Mouse (Mus musculus) embryo, embryonic 11.5 days (tissue): Measurements from ENCODE around the gene Rnpepl1.
"Not testable (repeated sequence)": the region's sequence is repeated elsewhere in the genome, so short reads cannot be mapped to it uniquely, and the experiment has no call there.

ENCODE experiments used
- DNase-seq: peaks from one replicate; pipeline ENCODE4 v3.0.0-alpha.2; 2012; ENCODE audit warnings: low read depth, low spot score

The Rnpepl1 gene

DNA sequence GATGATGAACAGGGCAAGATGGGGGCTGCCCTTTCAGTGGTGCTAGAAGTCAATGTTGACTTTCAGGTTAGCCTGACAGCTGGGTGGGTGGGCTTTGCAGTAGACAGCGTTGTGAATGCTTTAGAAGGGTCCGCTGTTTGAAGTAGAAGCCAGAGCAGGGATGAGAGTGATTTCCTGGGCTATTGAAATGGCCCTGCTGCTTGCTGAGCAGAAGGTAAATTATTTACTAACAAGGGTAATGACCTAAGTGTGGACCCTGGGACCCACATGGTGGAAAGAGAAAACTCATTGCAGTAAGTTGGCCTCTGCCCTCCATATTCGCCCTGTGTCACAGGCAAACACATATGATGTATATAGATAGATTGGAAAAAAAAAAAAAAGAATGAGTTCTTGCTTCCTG, 25.9 kb downstream of the Rnpepl1 start:
- no peak for DNase-seq

DNA sequence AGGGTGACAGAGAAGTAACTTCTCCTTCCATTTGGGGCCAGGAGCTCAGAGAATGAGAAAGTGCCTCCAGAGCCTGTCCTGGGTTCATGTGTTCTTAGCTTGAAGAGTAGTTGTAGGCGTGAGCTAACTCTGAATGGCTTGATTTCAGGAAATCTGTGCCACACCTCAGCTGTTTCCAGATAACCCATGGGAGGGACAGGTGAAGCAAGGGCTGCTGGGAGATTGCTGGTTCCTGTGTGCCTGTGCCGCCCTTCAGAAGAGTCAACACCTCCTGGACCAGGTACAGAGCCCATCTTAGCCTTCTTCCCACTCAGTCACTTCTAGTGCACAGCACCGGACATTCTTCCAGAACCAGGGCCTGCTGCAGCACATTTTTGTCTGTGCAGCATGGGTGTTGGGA, 27.2 kb downstream of the Rnpepl1 start:
- no peak for DNase-seq

DNA sequence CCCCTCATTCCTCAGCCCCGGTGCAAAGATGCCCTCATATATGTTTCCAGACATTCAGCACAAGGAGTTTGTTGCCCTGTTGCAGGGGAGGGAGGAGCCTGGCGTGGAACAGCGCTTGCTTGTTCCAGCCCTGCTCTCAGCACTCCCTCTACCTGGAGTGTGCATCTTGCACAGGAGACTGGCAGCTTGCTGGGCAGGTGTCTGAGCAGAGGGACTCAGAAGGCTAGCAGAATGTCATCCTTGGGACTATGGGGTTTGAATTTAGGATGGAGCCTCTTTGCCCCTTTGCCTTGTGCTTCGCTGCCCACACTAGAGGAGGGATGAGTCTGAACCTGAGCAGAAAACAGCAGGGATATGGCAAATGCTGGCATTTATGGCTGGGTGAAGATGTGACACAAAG, 29.2 kb downstream of the Rnpepl1 start:
- no peak for DNase-seq

DNA sequence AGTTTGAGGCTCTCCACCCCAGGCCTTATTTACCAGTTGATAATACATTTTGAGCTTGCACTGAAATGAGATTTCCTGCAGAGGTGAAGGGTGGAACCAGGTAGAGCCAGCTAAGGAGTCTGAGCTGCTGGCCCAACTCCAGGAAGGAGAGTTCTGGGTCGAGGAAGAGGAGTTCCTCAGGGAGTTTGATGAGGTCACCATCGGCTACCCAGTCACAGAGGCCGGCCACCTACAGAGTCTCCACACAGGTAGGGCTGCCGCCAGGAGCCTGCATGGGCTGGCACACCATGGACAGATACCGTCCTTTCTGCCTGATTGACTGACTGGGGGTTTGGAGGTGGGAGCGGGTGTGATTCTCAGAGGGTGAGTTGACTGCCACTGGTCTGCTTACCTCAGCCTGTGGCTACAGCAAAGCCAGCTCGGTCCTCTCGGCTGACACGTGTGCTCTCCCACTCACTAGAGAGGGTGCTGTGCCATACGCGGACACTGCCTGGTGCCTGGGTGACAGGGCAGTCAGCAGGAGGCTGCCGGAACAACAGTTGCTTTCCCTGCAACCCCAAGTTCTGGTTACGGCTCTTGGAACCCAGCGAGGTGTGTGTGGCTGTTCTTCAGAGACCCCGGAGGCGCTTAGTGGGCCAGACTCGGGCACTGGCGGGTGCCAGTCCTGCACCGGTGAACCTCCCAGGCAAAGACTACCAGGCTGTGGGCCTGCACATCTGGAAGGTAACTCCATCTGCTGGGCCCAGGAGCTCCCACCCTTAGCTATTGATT, 32.8 kb downstream of the Rnpepl1 start:
- DNase-seq: no peak

DNA sequence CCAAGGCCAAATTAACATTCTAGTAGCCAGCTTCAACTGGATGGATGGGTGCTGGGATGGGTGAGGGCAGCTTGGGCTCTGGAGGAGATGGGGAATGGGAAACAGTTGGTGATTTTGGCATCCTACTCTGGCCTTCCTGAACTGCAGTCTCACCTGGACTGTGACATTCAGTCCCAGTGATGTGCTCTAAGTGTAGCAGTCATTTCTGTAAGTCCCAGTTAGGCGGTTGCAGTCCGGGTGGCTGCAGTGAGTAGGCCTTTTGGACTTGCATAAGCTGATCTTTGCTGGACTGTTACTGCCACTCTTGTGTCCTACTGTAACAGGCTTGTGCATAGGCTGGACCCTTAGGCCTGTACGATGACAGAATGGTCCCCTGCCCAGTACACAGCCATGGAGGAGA, 37.4 kb downstream of the Rnpepl1 start:
- DNase-seq: no peak

DNA sequence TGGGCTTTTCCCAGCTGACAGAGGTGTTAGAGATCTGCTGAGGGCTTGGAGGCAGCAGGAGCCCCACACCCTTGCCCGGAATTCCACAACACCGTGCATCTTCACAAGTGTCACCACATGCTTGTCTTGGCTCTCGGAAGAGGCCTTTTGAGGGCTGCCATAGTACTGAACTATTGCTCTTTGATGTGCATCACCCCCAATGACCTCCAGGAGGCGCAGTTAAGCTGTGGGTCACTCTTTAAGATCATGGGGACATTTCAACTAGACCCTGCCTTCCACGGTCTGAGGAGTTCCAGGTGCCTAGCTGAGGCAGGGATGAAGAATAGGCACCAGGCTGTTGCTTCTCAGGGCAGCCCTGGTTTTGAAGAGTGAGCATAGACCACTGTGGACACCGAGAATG, 38.8 kb downstream of the Rnpepl1 start:
- no peak for DNase-seq

DNA sequence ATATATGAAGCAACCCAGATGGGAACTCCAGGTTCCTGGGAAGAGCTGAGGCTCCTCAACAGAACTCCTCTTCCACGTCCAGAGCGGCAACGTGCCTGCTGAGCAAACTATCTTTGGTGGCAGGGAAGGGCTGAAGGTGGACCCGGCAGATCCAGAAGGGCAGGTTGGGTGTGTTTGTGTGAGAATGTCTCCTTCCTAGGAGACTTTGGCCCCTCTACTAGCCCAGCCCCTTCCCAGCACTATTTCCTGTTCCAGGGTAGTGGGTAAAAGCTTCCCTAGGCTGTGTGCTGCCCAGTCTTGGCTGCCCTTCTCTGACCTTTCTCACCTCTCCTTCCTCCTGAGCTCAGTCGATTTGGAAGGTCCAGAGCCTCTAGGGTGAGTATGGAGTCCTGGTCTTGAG, 40.0 kb downstream of the Rnpepl1 start, which contains the start of gene Gpr35:
TSS of gene Gpr35 (plus strand) at position 259 of the 400 bp plus-strand sequence.
- DNase-seq: no peak

DNA sequence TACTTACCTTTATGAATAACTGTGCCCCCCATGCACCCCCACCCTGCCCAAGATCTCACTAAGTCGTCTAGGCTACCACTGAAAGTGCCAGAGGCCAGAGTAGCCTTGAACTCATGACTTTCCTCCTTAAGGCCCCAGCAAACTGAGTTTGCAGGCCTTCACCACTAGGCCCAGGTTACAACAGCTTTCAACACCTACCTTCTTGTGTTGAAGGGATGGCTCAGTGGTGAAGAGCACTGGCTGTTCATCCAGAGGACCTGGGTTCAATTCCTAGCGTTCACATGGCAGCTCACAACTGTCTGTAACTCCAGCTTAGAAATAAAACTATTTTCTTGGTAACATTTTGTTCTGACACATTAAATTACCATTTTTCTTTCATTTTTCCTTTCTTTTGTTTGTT, 43.1 kb downstream of the Rnpepl1 start:
- DNase-seq: no peak

DNA sequence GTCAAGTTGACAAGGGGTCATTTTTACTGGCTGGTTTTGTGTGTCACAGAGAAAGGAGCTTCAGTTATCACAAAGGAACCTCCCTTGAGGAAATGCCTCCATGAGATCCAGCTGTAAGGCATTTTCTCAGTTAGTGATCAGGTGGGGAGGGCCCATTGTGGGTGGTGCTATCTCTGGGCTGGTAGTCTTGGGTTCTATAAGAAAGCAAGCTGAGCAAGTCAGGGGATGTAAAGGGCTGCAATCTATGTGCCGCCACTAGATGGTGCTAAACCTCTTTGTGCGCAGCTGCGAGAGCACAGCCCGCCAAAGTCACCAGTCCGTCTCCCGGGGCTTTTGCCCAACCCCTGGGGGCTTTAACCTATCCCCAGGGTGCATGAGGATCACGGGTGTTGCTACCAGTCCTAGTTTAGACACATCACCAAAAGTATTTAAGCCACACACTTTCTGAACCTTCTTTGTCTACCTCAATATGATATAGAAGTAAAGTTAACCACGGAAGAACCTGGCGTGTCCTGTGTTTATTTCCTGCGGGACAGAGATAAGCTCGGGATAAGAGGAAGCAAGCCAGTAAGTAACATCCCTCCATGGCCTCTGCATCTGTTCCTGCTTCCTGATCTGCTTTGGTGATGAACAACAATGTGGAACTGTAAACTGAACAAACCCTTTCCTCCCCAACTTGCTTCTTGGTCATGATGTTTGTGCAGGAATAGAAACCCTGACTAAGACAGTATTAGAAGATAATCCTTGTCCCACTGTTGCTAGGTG, 46.2 kb downstream of the Rnpepl1 start:
- not testable (repeated sequence) for DNase-seq

DNA sequence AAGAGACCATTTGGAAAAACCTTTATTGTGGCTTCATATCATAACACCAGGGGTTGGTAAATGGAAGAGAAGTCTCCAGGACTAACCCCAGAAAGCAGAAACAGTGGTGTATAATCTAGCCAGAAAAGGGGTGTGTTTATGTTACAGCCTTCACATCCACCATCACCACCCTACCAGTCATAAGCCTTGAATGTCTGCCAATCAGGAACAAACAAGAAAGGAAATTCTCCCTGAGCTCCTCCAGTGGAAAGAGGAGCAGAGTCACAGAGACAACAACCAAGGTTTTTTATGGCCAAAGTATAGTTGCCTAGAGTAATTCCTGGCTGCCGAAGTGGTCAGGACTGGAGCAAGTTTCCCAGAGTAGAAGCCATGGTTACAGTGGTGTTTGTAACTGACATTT, 48.4 kb downstream of the Rnpepl1 start:
- no peak for DNase-seq

DNA sequence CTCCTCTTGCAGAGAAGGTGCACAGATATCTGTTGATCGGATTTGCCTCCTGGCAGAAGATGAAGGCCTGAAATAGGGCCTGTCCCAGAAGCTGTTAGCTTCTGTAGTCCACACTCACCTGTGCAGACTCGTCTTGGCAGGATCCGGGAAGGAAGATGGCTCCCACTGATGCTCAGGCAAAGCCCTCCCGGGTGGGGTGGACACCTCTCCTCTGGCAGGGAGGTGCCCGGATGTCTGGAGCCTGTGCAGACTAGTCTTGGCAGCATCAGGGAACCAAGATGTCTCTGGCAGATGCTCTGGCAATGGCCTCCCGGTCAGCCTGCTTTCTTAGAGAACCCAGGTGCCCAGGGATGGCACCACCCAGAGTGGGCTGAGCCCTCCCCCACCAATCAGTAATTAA, 60.2 kb downstream of the Rnpepl1 start:
- DNase-seq: not testable (repeated sequence)

DNA sequence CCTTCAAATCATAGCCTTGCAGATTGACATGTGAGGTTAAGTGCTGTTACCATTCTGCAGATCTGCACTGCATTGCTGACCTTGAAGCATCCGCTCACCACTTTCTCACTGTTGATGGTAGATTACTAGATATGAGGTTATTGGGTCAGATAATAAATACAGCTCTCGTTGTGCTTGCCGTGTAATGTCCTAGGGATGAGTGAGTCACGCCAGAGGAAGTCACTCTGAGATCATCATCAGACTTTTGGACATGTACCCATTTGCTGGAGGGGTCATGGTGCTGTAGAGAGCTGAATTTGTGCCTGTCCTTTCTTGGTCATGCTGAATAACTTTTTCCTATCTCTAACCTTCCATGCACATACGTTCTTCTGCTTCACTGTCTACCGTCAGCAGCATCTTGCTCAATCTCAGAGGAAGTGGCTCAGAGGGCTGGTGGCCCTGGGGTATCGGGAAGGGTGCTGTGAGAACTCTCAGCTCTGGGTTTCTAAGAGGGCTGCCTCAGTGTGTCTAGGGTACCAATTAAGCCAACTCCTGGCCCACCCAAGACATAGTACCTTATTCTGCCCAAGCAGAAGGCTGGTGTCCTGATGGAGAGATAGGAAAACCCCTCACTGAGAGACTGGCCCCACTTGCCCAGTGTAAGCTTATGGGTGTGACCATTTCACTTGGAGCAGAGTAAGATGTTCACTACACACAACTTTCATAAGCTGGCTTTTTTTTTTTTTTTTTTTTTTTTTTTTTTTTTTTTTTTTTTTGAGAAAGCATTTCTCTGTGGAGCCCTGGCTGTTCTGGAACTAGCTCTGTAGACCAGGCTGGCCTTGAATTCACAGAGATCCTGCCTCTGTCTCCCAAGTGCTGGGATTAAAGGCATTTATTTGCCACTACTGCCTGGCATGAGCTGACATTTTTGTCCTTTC, 61.6 kb downstream of the Rnpepl1 start:
- no peak for DNase-seq

DNA sequence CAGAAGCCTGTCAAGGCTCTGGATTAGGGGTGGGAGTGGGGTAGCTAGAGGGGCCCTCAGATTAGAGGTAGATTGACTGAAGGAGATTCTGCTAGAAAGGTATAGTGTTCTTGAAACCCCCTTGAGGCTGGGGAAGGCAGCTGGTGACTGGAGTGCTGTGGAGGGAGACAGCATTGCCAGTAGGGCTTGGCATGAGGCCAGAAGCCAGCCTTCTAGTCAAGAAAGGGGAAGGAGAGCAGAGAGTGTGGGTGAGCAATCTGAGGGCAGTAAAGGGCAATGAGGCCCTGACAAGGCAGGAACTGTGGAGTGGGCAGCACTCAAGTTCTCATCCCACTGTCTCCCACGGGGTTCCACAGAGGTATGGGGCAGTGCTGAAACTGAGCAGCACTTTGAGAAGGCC, 62.3 kb downstream of the Rnpepl1 start:
- no peak for DNase-seq
